Mouse (Mus musculus): ENCODE results near the gene Eppin.

DNA sequence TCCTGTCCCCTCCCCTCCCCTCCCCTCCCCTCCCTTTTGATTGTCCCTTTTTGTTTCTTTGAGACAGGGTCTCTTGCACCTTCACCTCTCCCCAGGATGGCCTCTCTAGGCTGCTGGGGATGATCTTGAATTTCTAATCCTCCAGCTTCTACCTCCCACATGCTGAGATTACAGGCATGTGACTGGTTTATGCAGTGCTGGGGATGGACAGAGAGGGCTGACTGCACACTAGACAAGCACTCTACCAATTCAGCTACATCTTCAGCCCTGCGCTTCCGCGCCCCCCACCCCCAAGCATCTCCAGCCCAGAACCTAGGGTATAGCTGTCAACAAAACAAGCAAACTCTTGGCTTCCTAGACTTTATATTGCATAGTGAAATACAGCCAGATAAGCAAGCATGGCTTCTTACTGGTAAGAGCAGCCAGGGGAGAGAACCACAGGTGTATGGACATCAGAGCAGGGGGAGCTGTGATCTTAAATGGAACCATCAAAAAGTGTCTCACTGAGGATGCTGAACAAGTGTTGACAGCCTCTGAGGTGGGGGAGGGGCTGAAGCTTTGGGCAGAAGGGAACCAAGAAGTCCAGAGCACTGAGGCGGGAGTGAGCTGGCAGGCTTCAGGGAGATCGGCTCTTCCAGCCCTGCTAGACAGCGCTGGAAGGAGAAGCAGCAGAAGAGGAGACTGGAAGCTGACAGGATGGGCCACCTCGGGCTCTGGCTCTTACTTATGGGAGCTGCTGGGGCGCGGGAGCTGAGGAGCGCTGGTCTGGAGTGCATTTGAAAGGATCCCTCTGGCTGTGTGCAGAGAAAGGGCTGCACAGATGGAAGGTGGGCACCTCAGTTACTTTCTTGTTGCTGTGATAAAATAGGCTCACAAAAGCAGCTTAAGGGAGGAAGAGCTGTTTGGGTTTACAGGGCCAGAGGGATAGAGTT is 43.2 kb downstream of the Eppin start:
- TF ChIP-seq POLR2A (IDR thresholded peaks at IDR 0.05; ENCODE audit: insufficient read depth, low read depth, low read length) (no peak), CTCF (IDR thresholded peaks at IDR 0.05) (no peak), EP300 (IDR thresholded peaks at IDR 0.05; ENCODE audit: insufficient read depth, low read depth, low read length) (no peak)
